Mouse (Mus musculus): ENCODE data around the gene Slc6a8.
A peak's percentile ranks its signal among the peaks of the same experiment; 100 is the strongest.

The Slc6a8 gene

GRCm38 (mm10) chrX:73684978-73685377 is 12.0 kb downstream of the Slc6a8 start:
- no peak for DNase-seq (ENCODE audit: low read depth, low spot score)

- DNase-seq (ENCODE audit: low read depth, low spot score), result peak; percentile 83
These were observed 12.7 kb downstream of the Slc6a8 start for GRCm38 (mm10) chrX:73685629-73686028.

GRCm38 (mm10) chrX:73690917-73691629 is 18.1 kb downstream of the Slc6a8 start:
- DNase-seq (ENCODE audit: low read depth, low spot score), result peak; percentile 74

GRCm38 (mm10) chrX:73700472-73700871 is 27.5 kb downstream of the Slc6a8 start:
- DNase-seq (ENCODE audit: low read depth, low spot score), result peak; percentile 52

- DNase-seq (ENCODE audit: low read depth, low spot score), result peak; percentile 75
These were observed 42.6 kb downstream of the Slc6a8 start for GRCm38 (mm10) chrX:73715476-73716108.

GRCm38 (mm10) chrX:73716109-73716661 is 43.2 kb downstream of the Slc6a8 start, which contains the start of the genes Bcap31 and Abcd1:
Gene Bcap31, minus strand, starts transcription at chrX:73716175.
Gene Abcd1, plus strand, starts transcription at chrX:73716597.
- peak; percentile 96 for DNase-seq (ENCODE audit: low read depth, low spot score)

- peak; percentile 59 for DNase-seq (ENCODE audit: low read depth, low spot score)
These were observed 44.0 kb downstream of the Slc6a8 start for GRCm38 (mm10) chrX:73716709-73717545.

GRCm38 (mm10) chrX:73717667-73718066 is 44.7 kb downstream of the Slc6a8 start:
- DNase-seq (ENCODE audit: low read depth, low spot score), result no peak

- peak; percentile 74 for DNase-seq (ENCODE audit: low read depth, low spot score)
These were observed 45.3 kb downstream of the Slc6a8 start for GRCm38 (mm10) chrX:73718271-73718670.

GRCm38 (mm10) chrX:73718686-73719362 is 45.9 kb downstream of the Slc6a8 start:
- peak; percentile 64 for DNase-seq (ENCODE audit: low read depth, low spot score)

GRCm38 (mm10) chrX:73730908-73731307 is 58.0 kb downstream of the Slc6a8 start:
- no peak for DNase-seq (ENCODE audit: low read depth, low spot score)
